Comparison of ENCODE assay signal across 30 mouse cellular contexts in genomic region chr7:90319446-90319845, GRCm38 (mm10). TPM values are rescaled to one million over a fixed set of nuclear protein-coding genes. Genes with fewer than 3 reads are reported as not detected.
"Had no signal": no experiment of that assay in that cellular context is flagged by ENCODE, and none has a peak within 500 bp of the region (broad histone marks: within the 10 kb centered on the region; RNA-seq: fewer than 3 reads in every experiment).

No protein-coding gene starts in this region.

- ATAC-seq: hindbrain, postnatal 0 days; intestine, embryonic 16.5 days had no signal

- H3K9ac ChIP-seq: heart, embryonic 13.5 days; heart, embryonic 15.5 days; hindbrain, embryonic 13.5 days; hindbrain, embryonic 15.5 days; kidney, embryonic 15.5 days; limb, embryonic 12.5 days had no signal

- H3K9me3 ChIP-seq: heart, embryonic 13.5 days; heart, embryonic 15.5 days; hindbrain, embryonic 13.5 days; hindbrain, embryonic 15.5 days; kidney, embryonic 15.5 days; limb, embryonic 10.5 days; limb, embryonic 12.5 days had no signal

- H3K27me3 ChIP-seq: heart, embryonic 13.5 days; heart, embryonic 15.5 days; hindbrain, embryonic 13.5 days; hindbrain, embryonic 15.5 days; kidney, embryonic 15.5 days; limb, embryonic 12.5 days had no signal

- H3K4me2 ChIP-seq: heart, embryonic 11.5 days; heart, embryonic 13.5 days; heart, embryonic 15.5 days; hindbrain, embryonic 13.5 days; hindbrain, embryonic 15.5 days; kidney, embryonic 15.5 days; limb, embryonic 12.5 days had no signal

- H3K4me3 ChIP-seq: heart, adult 2 months; heart, embryonic 13.5 days; heart, embryonic 15.5 days; hindbrain, embryonic 13.5 days; hindbrain, embryonic 15.5 days; kidney, embryonic 15.5 days; limb, embryonic 10.5 days; limb, embryonic 12.5 days had no signal

- DNase-seq: gastrocnemius, postnatal 14 days; gastrocnemius, postnatal 36 days; heart, adult 11 months; heart, adult 2 months; heart, postnatal 14 days; heart, postnatal 36 days; kidney, adult 11 months; kidney, adult 2 months; kidney, adult 9 months; kidney, postnatal 14 days; kidney, postnatal 36 days; layer of hippocampus, adult 9-11 months; layer of hippocampus, postnatal 36 days; liver had no signal

- H3K36me3 ChIP-seq: heart, embryonic 13.5 days; heart, embryonic 15.5 days; hindbrain, embryonic 13.5 days; hindbrain, embryonic 15.5 days; kidney, embryonic 15.5 days; limb, embryonic 10.5 days; limb, embryonic 12.5 days had no signal

- H3K27ac ChIP-seq: heart, adult 2 months; heart, embryonic 13.5 days; heart, embryonic 15.5 days; hindbrain, embryonic 13.5 days; hindbrain, embryonic 15.5 days; hindbrain, postnatal 0 days; kidney, embryonic 15.5 days; kidney, postnatal 0 days; limb, embryonic 10.5 days; limb, embryonic 12.5 days had no signal

- H3K4me1 ChIP-seq: heart, embryonic 13.5 days; heart, embryonic 15.5 days; hindbrain, embryonic 13.5 days; hindbrain, embryonic 15.5 days; kidney, embryonic 15.5 days; limb, embryonic 10.5 days; limb, embryonic 12.5 days had no signal

RNA-seq across cellular contexts. Expression of gene Ccdc83, which starts 53.9 kb away (rescaled TPM):
- polyA plus RNA-seq: heart, embryonic 11.5 days; heart, embryonic 13.5 days; heart, embryonic 15.5 days; heart, postnatal 0 days; hindbrain, embryonic 11.5 days; hindbrain, embryonic 13.5 days; hindbrain, embryonic 15.5 days; hindbrain, postnatal 0 days; intestine, embryonic 14.5 days; intestine, embryonic 16.5 days; kidney, adult 2 months; kidney, embryonic 15.5 days; kidney, postnatal 0 days; large intestine, adult 2 months; limb, embryonic 10.5 days; limb, embryonic 12.5 days; limb, embryonic 14.5 days had no signal
